Mouse (Mus musculus): ENCODE measurements around the gene Slc5a6. TPM values are rescaled to one million over a fixed set of nuclear protein-coding genes. Genes with fewer than 3 reads are reported as not detected.

Gene Slc5a6
- total and polyA plus RNA-seq, 3 experiments: 9.0 to 17.1 (median 10.9) TPM

DNA sequence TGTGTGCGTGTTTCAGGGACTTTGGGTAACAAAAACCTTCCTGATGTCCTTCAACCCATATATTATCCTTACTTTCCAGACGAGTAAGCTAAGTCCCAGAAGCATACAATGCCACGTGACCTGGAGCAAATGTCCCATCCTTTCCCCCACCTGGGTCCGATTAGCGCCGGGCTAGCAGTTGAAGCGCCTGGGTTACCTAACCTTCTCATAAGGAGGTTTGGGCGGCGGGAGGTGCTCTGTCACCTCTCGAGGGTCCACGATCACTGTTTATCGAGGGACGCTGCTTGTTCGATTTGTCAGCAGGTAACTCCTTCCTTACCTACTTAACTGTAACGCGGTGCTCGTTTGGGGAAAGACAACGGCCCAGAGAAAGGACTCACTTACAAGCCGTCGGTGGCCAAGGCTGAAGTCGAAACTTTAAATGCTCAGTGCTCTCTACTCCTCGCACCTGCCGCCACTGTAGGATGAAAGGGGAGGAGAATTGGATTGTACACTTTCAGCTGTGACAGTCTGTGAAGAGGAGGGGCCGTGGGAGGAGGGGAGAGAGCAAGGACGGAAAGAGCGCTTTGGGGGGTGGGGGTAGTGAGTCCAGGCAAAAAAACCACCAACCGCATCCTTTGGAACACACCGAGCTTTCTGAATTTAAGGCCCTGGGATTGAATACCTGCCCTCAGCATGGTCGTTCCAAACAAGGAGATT, 45.5 kb upstream of the Slc5a6 start:
- no peaks in the 10 kb centered on the region for H3K79me2 ChIP-seq (replicated peaks; ENCODE audit: control insufficient read depth, extremely low read depth, insufficient read depth, poor library complexity, severe bottlenecking)
- peaks cover 7 to 22% of the 10 kb centered on the region in 2 experiments for H3K4me1 ChIP-seq (ENCODE audit: control insufficient read depth in 1 of 2, insufficient read depth in 2 of 2)
- H3K9me3 ChIP-seq (replicated peaks; ENCODE audit: low read length): peaks cover 10% of the 10 kb centered on the region
- no peak for TF ChIP-seq ZC3H11A (IDR thresholded peaks at IDR 0.05; ENCODE audit: low read depth, low read length)
- TF ChIP-seq USF2 (conservative IDR thresholded peaks at IDR 0.05; ENCODE audit: low read depth, low read length): 0 out of 2 replicates have a peak, but pooled peaks have one; percentile 8
- dilution Hi-C loops (cut with MboI; ENCODE audit: extremely low pct_ligation_motif_present, extremely low pct_unique_long_range_greater_than_20kb, low sequenced_read_pairs): no loop called here
- no peak overlapping the region for H3K4me3 ChIP-seq (replicated peaks in 1 of 3; ENCODE audit: low read depth in 2 of 3, low read length in 2 of 3, poor library complexity in 1 of 3)
- peak overlapping the region; percentile 82 for H3K4me2 ChIP-seq (ENCODE audit: insufficient read depth, low read depth, poor library complexity, severe bottlenecking)
- no peak for DNase-seq (ENCODE audit: extremely low read depth)
- peaks cover 86% of the 10 kb centered on the region for H3K27me3 ChIP-seq (replicated peaks)
- in situ Hi-C loops (cut with MboI; ENCODE audit: low pct_ligation_motif_present, low pct_unique_long_range_greater_than_20kb, low sequenced_read_pairs): no loop called here
- no peaks in the 10 kb centered on the region for H3K36me3 ChIP-seq (replicated peaks in 1 of 2; ENCODE audit: control insufficient read depth in 1 of 2, insufficient read depth in 1 of 2, low read length in 1 of 2)
- H3K27ac ChIP-seq (ENCODE audit: insufficient read depth, low read depth): no peak overlapping the region
- no peak overlapping the region for H3K9ac ChIP-seq (ENCODE audit: insufficient read depth, low read depth)

- in situ Hi-C loops (cut with MboI; ENCODE audit: low pct_ligation_motif_present, low pct_unique_long_range_greater_than_20kb, low sequenced_read_pairs) (no loop called here), dilution Hi-C loops (cut with MboI; ENCODE audit: extremely low pct_ligation_motif_present, extremely low pct_unique_long_range_greater_than_20kb, low sequenced_read_pairs) (no loop called here)
- peaks cover 7 to 22% of the 10 kb centered on the region in 2 experiments for H3K4me1 ChIP-seq (ENCODE audit: control insufficient read depth in 1 of 2, insufficient read depth in 2 of 2)
- no peak overlapping the region for H3K27ac ChIP-seq (ENCODE audit: insufficient read depth, low read depth)
- TF ChIP-seq MYC (IDR thresholded peaks at IDR 0.05; ENCODE audit: low read depth, low read length) (no peak), TBP (conservative IDR thresholded peaks at IDR 0.05; ENCODE audit: low read depth, low read length) (no peak), CTCF (conservative IDR thresholded peaks at IDR 0.05 in 1 of 2, IDR thresholded peaks at IDR 0.05 in 1 of 2; ENCODE audit: low read depth in 2 of 2, low read length in 2 of 2) (no peak), CHD2 (IDR thresholded peaks at IDR 0.05; ENCODE audit: low read length) (no peak), USF1 (IDR thresholded peaks at IDR 0.05; ENCODE audit: low read depth, low read length) (no peak), RCOR1 (conservative IDR thresholded peaks at IDR 0.05; ENCODE audit: low read depth, low read length) (no peak), GABPA (IDR thresholded peaks at IDR 0.05; ENCODE audit: insufficient replicate concordance, low read depth, low read length) (no peak), NELFE (IDR thresholded peaks at IDR 0.05; ENCODE audit: low read depth, low read length) (no peak), ETS1 (conservative IDR thresholded peaks at IDR 0.05; ENCODE audit: low read depth, low read length) (no peak), IRF4 (IDR thresholded peaks at IDR 0.05; ENCODE audit: low read depth, low read length) (no peak), RAD21 (IDR thresholded peaks at IDR 0.05; ENCODE audit: low read depth, low read length) (no peak), CHD1 (IDR thresholded peaks at IDR 0.05; ENCODE audit: low read depth, low read length) (no peak), E2F4 (IDR thresholded peaks at IDR 0.05; ENCODE audit: insufficient replicate concordance, low read depth, low read length) (no peak), BHLHE40 (IDR thresholded peaks at IDR 0.05; ENCODE audit: low read depth, low read length) (no peak)
- H3K79me2 ChIP-seq (replicated peaks; ENCODE audit: control insufficient read depth, extremely low read depth, insufficient read depth, poor library complexity, severe bottlenecking): no peaks in the 10 kb centered on the region
- no peak overlapping the region for H3K4me3 ChIP-seq (replicated peaks in 1 of 3; ENCODE audit: low read depth in 2 of 3, low read length in 2 of 3, poor library complexity in 1 of 3)
- no peak overlapping the region for H3K4me2 ChIP-seq (ENCODE audit: insufficient read depth, low read depth, poor library complexity, severe bottlenecking)
- H3K36me3 ChIP-seq (replicated peaks in 1 of 2; ENCODE audit: control insufficient read depth in 1 of 2, insufficient read depth in 1 of 2, low read length in 1 of 2): no peaks in the 10 kb centered on the region
- no peak for DNase-seq (ENCODE audit: extremely low read depth)
- H3K9ac ChIP-seq (ENCODE audit: insufficient read depth, low read depth): no peak overlapping the region
- H3K27me3 ChIP-seq (replicated peaks): peaks cover 92% of the 10 kb centered on the region
- H3K9me3 ChIP-seq (replicated peaks; ENCODE audit: low read length): peaks cover 10% of the 10 kb centered on the region
Measured at GRCm38 (mm10) chr5:31093151-31094041, 44.7 kb upstream of the Slc5a6 start.

Data from CH12.LX (cell line).